Mouse (Mus musculus) heart, embryonic 15.5 days (tissue): ENCODE measurements around the gene Tas2r119. TPM values are rescaled to one million over a fixed set of nuclear protein-coding genes. Genes with fewer than 3 reads are reported as not detected.
"Not testable (repeated sequence)": the region's sequence is repeated elsewhere in the genome, so short reads cannot be mapped to it uniquely, and the experiment has no call there.

ENCODE experiments used
- ATAC-seq: fragments of 200-750 bp; cut with Nextera tagmentation; replicated peaks from 2 replicates; pipeline ENCODE4 v1.8.0; 2017; ENCODE audit warnings: low read depth, moderate TSS enrichment; ENCODE audit not compliant: insufficient number of reproducible peaks, insufficient read depth, low FRiP score
- H3K27ac ChIP-seq: fragments of 300-500 bp; sonication (generic); 2 replicates; pipeline ENCODE4 v1.5.1; 2015; ENCODE audit warnings: mild to moderate bottlenecking, inconsistent platforms
- H3K27me3 ChIP-seq: fragments of 300-500 bp; sonication (generic); 2 replicates; pipeline ENCODE4 v1.6.1; 2015; ENCODE audit warnings: inconsistent platforms
- H3K36me3 ChIP-seq: fragments of 300-500 bp; sonication (generic); 2 replicates; pipeline ENCODE4 v1.6.1; 2015; ENCODE audit warnings: mild to moderate bottlenecking, inconsistent platforms
- H3K4me1 ChIP-seq: fragments of 300-500 bp; sonication (generic); replicated peaks from 2 replicates; pipeline ENCODE4 v1.6.1; 2015; ENCODE audit warnings: inconsistent platforms
- H3K4me2 ChIP-seq: fragments of 300-500 bp; sonication (generic); 2 replicates; pipeline ENCODE4 v1.6.1; 2015; ENCODE audit warnings: inconsistent platforms, mild to moderate bottlenecking, moderate library complexity
- H3K4me3 ChIP-seq: fragments of 300-500 bp; sonication (generic); 2 replicates; pipeline ENCODE4 v1.5.1; 2015; ENCODE audit warnings: mild to moderate bottlenecking, inconsistent platforms
- H3K9ac ChIP-seq: fragments of 300-500 bp; sonication (generic); 2 replicates; pipeline ENCODE4 v1.6.1; 2015; ENCODE audit warnings: mild to moderate bottlenecking, inconsistent platforms
- H3K9me3 ChIP-seq: fragments of 300-500 bp; sonication (generic); replicated peaks from 2 replicates; pipeline ENCODE4 v1.6.1; 2016; ENCODE audit warnings: inconsistent platforms
- WGBS: fragments of 180-500 bp; shearing (Covaris S2); methylation state at CpG from one replicate; pipeline ENCODE4 v1.1.7; 2015; ENCODE audit warnings: mixed read lengths; 5-methylcytosine and 5-hydroxymethylcytosine counted together
- polyA plus RNA-seq: library from polyadenylated mRNA; unstranded; fragments of >200 nt; fragmentation: Nextera tagmentation; extraction: Ambion mirVana; gene quantifications from 2 replicates; pipeline ENCODE4 v1.2.1, GENCODE M21; 2015

Gene Tas2r119
- polyA plus RNA-seq, 1 experiment from 2014 or later: not detected

DNA sequence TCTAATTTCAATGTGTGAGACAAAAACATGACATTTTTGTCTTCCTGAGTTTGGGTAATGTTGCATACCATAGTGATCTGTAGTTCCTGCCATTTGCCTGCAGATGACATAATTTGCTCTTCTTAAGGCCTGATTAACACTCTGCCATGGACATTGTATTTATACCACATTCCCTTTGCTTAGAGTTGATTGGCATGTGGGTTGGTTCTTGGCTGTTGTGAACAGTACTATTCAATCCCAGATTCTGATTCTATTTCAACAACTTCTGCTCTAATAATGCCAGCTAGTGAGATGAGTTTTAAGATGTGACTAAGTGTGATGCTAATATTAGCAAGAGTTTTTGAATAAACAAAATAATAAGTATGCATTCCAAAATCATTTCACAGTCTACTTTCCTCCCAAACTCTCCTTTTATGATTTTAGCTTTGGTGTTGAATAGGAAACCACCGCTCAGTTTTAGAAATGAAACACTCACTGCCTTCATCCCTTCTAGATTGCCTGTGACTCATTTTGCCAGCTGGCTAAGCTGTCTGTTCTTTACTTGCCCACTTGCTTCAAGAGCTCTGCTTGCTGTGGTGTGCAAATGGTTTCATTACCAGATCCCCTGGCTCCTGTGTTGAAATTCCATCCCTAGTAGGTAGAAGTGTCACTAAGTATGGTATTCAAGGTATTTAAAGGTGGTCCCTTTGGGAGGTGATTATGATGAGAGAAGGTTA, 3.1 kb downstream of the Tas2r119 start:
- H3K4me2 ChIP-seq: no peak overlapping the region
- H3K9ac ChIP-seq: no peak overlapping the region
- 79% methylated on average over 1 of the region's 1 CpGs for WGBS
- H3K4me3 ChIP-seq: no peak overlapping the region
- no peaks in the 10 kb centered on the region for H3K27me3 ChIP-seq
- H3K27ac ChIP-seq: no peak overlapping the region
- H3K4me1 ChIP-seq: no peaks in the 10 kb centered on the region
- ATAC-seq: no peak
- no peaks in the 10 kb centered on the region for H3K36me3 ChIP-seq
- H3K9me3 ChIP-seq: no peaks in the 10 kb centered on the region

DNA sequence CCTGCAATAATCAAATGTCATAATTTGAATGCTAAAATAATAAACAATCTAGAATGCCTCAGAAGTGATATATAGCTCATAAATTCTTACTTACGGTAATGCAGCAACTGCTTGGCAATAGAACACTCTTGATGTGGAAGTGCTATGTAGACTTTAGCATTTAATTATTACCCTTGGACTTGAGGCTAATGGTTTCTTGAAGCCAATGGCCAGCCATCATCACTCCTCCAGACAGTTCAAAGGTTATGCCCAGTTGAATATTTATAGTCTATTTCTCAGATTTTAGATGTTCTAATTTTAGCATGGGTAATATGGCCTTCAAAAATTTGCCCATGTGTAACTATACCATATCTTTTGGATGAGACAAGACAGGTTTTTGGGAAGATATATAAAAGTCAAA, 4.9 kb downstream of the Tas2r119 start:
- H3K36me3 ChIP-seq: no peaks in the 10 kb centered on the region
- no peaks in the 10 kb centered on the region for H3K4me1 ChIP-seq
- WGBS: 89% methylated on average over 1 of the region's 1 CpGs

DNA sequence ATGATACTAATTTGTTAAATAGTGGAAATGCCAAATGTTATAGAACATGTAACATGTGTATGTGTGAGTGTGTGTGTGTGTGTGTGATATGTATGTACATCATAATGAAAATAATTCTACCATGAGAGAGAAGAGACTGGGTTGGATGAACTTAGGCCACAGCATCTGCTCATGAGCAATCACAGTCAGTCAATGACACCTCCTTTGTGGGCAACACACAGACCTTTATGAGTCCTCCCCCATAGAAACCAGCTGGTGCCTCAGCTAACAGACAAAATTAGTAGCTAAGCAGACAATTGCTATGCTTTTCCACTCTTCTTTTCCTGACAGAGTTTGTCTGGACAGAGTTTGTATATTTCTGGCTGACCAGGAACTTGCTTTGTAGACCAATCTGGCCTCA, 7.9 kb downstream of the Tas2r119 start:
- Histone ChIP-seq H3K4me3 (no peak overlapping the region), H3K27ac (no peak overlapping the region), H3K9me3 (no peaks in the 10 kb centered on the region), H3K4me2 (no peak overlapping the region), H3K36me3 (no peaks in the 10 kb centered on the region), H3K9ac (no peak overlapping the region), H3K4me1 (no peaks in the 10 kb centered on the region), H3K27me3 (no peaks in the 10 kb centered on the region)
- ATAC-seq: no peak

More for the DNA sequence above, 4.9 kb downstream of the Tas2r119 start:
- H3K4me3 ChIP-seq: no peak overlapping the region
- H3K9me3 ChIP-seq: no peaks in the 10 kb centered on the region
- H3K27me3 ChIP-seq: no peaks in the 10 kb centered on the region
- H3K4me2 ChIP-seq: no peak overlapping the region
- no peak overlapping the region for H3K27ac ChIP-seq
- ATAC-seq: no peak
- H3K9ac ChIP-seq: no peak overlapping the region

DNA sequence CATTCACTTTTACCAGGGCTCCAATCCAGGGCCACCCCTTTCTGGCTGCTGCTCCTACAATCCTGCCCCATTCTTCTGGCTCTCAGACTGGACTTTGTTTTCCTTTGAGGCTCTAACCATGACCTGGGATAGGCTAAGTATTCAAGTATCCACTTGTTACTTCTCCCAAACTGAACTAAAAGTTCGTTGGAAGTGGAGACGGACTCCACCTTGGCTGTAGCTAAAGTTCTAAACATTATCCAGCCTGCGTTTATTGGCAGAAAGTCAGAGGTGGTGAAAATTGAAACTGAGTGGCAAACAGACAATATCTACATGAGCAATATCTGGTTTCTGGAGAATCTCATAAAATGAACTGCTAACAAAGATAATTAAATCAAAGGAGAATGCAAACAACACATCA, 12.8 kb downstream of the Tas2r119 start:
- no peak overlapping the region for H3K27ac ChIP-seq
- 55% methylated on average over 3 of the region's 3 CpGs for WGBS
- H3K4me3 ChIP-seq: no peak overlapping the region
- H3K9ac ChIP-seq: no peak overlapping the region
- H3K9me3 ChIP-seq: no peaks in the 10 kb centered on the region
- no peaks in the 10 kb centered on the region for H3K36me3 ChIP-seq
- H3K27me3 ChIP-seq: no peaks in the 10 kb centered on the region
- no peak overlapping the region for H3K4me2 ChIP-seq
- H3K4me1 ChIP-seq: no peaks in the 10 kb centered on the region
- no peak for ATAC-seq

- H3K27ac ChIP-seq: no peak overlapping the region
- no peaks in the 10 kb centered on the region for H3K27me3 ChIP-seq
- no peaks in the 10 kb centered on the region for H3K9me3 ChIP-seq
- no peak overlapping the region for H3K4me3 ChIP-seq
- no peak overlapping the region for H3K4me2 ChIP-seq
- WGBS: 79% methylated on average over 6 of the region's 6 CpGs
- no peaks in the 10 kb centered on the region for H3K36me3 ChIP-seq
- H3K4me1 ChIP-seq: no peaks in the 10 kb centered on the region
- no peak for ATAC-seq
- no peak overlapping the region for H3K9ac ChIP-seq
These were observed 13.3 kb downstream of the Tas2r119 start for GRCm38 (mm10) chr15:32190436-32190835.

GRCm38 (mm10) chr15:32192948-32193347, 15.9 kb downstream of the Tas2r119 start:
- 58% methylated on average over 1 of the region's 1 CpGs for WGBS
- Histone ChIP-seq H3K36me3 (no peaks in the 10 kb centered on the region), H3K9me3 (no peaks in the 10 kb centered on the region), H3K9ac (no peak overlapping the region), H3K27me3 (no peaks in the 10 kb centered on the region), H3K4me1 (peaks cover 1% of the 10 kb centered on the region; the same call in 1 of the 2 replicates), H3K27ac (no peak overlapping the region), H3K4me2 (no peak overlapping the region), H3K4me3 (no peak overlapping the region)
- ATAC-seq: no peak

DNA sequence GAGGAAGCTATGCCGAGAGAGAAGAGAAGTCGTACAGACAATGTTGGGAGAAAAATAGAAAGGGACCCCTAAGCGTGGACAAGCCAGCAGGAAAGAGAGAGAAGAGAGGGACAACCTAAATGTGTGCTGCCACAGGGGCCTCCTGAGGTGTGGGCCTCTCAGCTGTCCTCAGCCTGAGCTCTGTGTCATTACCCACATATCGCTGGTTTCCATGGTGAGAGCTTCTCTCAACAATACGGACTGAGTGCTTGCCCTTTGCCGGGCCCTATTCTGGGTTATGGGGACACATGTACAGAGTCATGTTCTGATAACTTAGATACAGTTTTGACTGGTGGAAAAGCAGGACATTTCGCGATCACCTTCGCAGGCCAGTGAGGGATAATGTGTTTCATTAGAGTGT, 21.0 kb downstream of the Tas2r119 start:
- Histone ChIP-seq H3K36me3 (no peaks in the 10 kb centered on the region), H3K27ac (no peak overlapping the region), H3K9me3 (no peaks in the 10 kb centered on the region), H3K4me2 (no peak overlapping the region), H3K4me3 (no peak overlapping the region), H3K9ac (no peak overlapping the region), H3K27me3 (no peaks in the 10 kb centered on the region), H3K4me1 (peaks cover 3% of the 10 kb centered on the region; the same call in 1 of the 2 replicates)
- ATAC-seq: no peak
- WGBS: 55% methylated on average over 9 of the region's 9 CpGs

- no peaks in the 10 kb centered on the region for H3K27me3 ChIP-seq
- 74% methylated on average over 5 of the region's 5 CpGs for WGBS
- H3K36me3 ChIP-seq: no peaks in the 10 kb centered on the region
- ATAC-seq: no peak
- no peak overlapping the region for H3K27ac ChIP-seq
- no peaks in the 10 kb centered on the region for H3K9me3 ChIP-seq
- H3K4me1 ChIP-seq: peaks cover 3% of the 10 kb centered on the region; the same call in 1 of the 2 replicates
- no peak overlapping the region for H3K4me2 ChIP-seq
- H3K4me3 ChIP-seq: no peak overlapping the region
- H3K9ac ChIP-seq: no peak overlapping the region
These were observed 21.5 kb downstream of the Tas2r119 start for GRCm38 (mm10) chr15:32198561-32198960.

DNA sequence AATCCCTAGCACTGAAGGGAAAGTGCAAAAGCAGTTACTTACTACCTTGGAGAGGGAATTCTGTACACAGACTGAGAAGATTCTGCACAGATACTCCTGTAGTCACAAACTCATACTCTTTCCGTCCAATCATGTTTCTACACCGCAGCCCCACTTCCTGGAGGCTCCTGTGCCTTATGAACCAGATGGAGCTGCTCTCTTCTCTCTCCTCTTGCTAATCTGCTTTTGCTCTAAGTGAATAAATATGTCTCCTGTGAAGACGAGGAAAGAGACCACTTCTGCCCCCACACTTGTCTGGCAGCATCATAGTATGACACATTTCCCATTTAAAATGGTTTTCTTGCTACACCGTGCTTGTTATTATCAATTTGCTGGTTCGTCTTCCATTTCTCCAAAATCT, 26.2 kb downstream of the Tas2r119 start:
- Histone ChIP-seq H3K9ac (no peak overlapping the region), H3K27me3 (no peaks in the 10 kb centered on the region), H3K9me3 (no peaks in the 10 kb centered on the region), H3K36me3 (no peaks in the 10 kb centered on the region), H3K4me1 (no peaks in the 10 kb centered on the region), H3K4me3 (no peak overlapping the region), H3K27ac (no peak overlapping the region), H3K4me2 (no peak overlapping the region)
- WGBS: 73% methylated on average over 5 of the region's 5 CpGs
- ATAC-seq: no peak

DNA sequence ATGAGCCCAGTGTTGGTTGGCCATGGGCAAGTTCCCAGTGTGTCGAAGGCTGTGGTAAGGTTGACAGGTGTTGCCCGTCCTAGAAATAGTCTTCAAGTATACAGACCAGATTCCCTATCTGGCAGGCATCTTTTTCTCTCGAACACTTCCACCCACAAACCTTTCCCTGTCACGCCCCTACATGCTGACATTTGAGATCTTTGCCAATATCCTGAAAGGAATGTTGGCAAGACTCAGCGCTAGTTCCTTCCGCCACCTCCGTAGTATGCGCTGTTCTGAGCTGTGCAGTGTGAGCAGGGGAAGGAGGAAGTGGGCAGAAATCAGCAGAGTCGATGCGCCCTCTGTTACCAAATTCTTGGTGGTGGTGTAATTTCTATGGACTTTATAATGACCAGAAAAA, 27.8 kb downstream of the Tas2r119 start:
- Histone ChIP-seq H3K27ac (no peak overlapping the region), H3K9me3 (no peaks in the 10 kb centered on the region), H3K4me3 (no peak overlapping the region), H3K36me3 (no peaks in the 10 kb centered on the region), H3K4me2 (no peak overlapping the region), H3K27me3 (no peaks in the 10 kb centered on the region), H3K4me1 (no peaks in the 10 kb centered on the region), H3K9ac (no peak overlapping the region)
- WGBS: 82% methylated on average over 10 of the region's 10 CpGs
- ATAC-seq: no peak

DNA sequence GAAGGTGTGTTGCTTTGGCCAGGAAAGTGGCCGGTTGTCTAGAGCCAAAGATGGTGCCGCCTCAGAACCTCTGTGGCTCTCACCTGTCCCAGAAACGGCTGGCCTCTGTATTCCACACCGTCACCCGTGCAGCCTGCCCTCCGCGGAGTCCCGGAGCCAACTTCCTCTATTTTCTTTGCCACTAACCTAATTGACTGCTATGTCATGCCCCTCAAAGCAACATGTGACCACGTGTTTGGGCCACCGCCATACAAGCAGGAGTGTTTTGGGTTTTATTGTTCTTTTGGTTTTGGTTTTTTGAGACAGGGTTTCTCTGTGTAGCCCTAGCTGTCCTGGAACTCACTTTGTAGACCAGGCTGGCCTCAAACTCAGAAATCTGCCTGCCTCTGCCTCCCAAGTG, 37.6 kb downstream of the Tas2r119 start:
- ATAC-seq, H3K4me1 ChIP-seq, H3K27me3 ChIP-seq, H3K4me3 ChIP-seq, H3K36me3 ChIP-seq, H3K9me3 ChIP-seq, H3K9ac ChIP-seq, H3K27ac ChIP-seq, H3K4me2 ChIP-seq: not testable (repeated sequence)
- WGBS: 92% methylated on average over 10 of the region's 10 CpGs

DNA sequence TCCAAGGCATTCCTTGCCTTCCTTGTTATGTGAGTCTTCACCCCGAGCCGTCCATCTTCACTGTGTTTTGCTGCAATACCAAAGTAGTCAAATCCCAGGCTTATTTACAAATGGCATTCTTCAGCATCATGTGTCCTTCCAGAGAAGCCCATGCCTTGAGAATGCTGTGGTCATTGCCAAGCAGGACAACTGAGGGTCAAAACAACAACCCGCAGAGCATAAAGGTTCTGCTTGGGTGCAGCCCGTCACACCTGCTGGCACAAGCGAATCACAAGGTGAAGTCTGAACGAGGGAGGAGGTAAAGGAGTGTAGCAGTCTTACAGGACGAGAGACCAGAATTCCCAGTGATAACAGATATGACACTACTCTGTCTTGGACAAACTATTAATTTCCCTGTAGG, 45.9 kb downstream of the Tas2r119 start:
- no peak for ATAC-seq

More for the DNA sequence above, 45.9 kb downstream of the Tas2r119 start:
- H3K4me2 ChIP-seq: no peak overlapping the region
- 77% methylated on average over 7 of the region's 7 CpGs for WGBS
- no peak overlapping the region for H3K9ac ChIP-seq
- no peak overlapping the region for H3K27ac ChIP-seq
- no peaks in the 10 kb centered on the region for H3K9me3 ChIP-seq
- 0 out of 2 replicates have a peak, but pooled peaks cover 3% of the 10 kb centered on the region for H3K4me1 ChIP-seq
- no peaks in the 10 kb centered on the region for H3K36me3 ChIP-seq
- H3K27me3 ChIP-seq: no peaks in the 10 kb centered on the region
- no peak overlapping the region for H3K4me3 ChIP-seq
